Mouse (Mus musculus) small intestine, adult 2 months (tissue): Measurements from ENCODE around the gene Tsfm. TPM values are rescaled to one million over a fixed set of nuclear protein-coding genes. Genes with fewer than 3 reads are reported as not detected.
A peak's percentile ranks its signal among the peaks of the same experiment; 100 is the strongest.

ENCODE experiments used
- H3K27ac ChIP-seq: fragments of 200-500 bp; 2 replicates; pipeline ENCODE4 v1.5.1; 2012; ENCODE audit warnings: low read depth, low read length, control low read depth, inconsistent platforms; ENCODE audit not compliant: insufficient read depth
- H3K27me3 ChIP-seq: fragments of 200-500 bp; 2 replicates; pipeline ENCODE4 v1.6.1; 2012; ENCODE audit warnings: mild to moderate bottlenecking, moderate library complexity, low read length, inconsistent platforms; ENCODE audit not compliant: control insufficient read depth, insufficient read depth
- H3K36me3 ChIP-seq: fragments of 200-500 bp; 2 replicates; pipeline ENCODE4 v1.6.1; 2012; ENCODE audit warnings: mild to moderate bottlenecking, low read length, control low read depth, inconsistent platforms; ENCODE audit not compliant: control insufficient read depth, insufficient read depth
- H3K4me1 ChIP-seq: fragments of 200-500 bp; 2 replicates; pipeline ENCODE4 v1.6.1; 2012; ENCODE audit warnings: low read length, inconsistent platforms, mixed read lengths; ENCODE audit not compliant: control insufficient read depth, insufficient read depth, insufficient read length
- H3K4me3 ChIP-seq: fragments of 200-500 bp; 2 replicates; pipeline ENCODE4 v1.5.1; 2012; ENCODE audit warnings: low read depth, mild to moderate bottlenecking, control low read depth, inconsistent platforms, low read length, moderate library complexity
- CTCF ChIP-seq: fragments of 200-500 bp; IDR thresholded peaks from 2 replicates; pipeline ENCODE4 v1.5.1; 2012; ENCODE audit warnings: low read depth, mild to moderate bottlenecking, control low read depth, inconsistent platforms, low read length, moderate library complexity, mixed read lengths; ENCODE audit not compliant: insufficient replicate concordance, insufficient read length; ENCODE audit errors: extremely low read depth
- POLR2A ChIP-seq: fragments of 200-500 bp; IDR thresholded peaks from 2 replicates; pipeline ENCODE4 v1.6.1; 2012; ENCODE audit warnings: low read depth, mild to moderate bottlenecking, control low read depth, inconsistent platforms, low read length, moderate library complexity
- WGBS: fragments of 180-500 bp; shearing (Covaris S2); methylation state at CpG from one replicate; pipeline ENCODE4 v1.1.7; 2018; 5-methylcytosine and 5-hydroxymethylcytosine counted together
- polyA plus RNA-seq: library from polyadenylated mRNA; depleted of rRNA; stranded (reverse); fragments of >200 nt; gene quantifications from 2 replicates; pipeline ENCODE4 v1.2.3, GENCODE M21; 2012

Tsfm gene
- polyA plus RNA-seq, 1 experiment: 36.4 TPM

DNA sequence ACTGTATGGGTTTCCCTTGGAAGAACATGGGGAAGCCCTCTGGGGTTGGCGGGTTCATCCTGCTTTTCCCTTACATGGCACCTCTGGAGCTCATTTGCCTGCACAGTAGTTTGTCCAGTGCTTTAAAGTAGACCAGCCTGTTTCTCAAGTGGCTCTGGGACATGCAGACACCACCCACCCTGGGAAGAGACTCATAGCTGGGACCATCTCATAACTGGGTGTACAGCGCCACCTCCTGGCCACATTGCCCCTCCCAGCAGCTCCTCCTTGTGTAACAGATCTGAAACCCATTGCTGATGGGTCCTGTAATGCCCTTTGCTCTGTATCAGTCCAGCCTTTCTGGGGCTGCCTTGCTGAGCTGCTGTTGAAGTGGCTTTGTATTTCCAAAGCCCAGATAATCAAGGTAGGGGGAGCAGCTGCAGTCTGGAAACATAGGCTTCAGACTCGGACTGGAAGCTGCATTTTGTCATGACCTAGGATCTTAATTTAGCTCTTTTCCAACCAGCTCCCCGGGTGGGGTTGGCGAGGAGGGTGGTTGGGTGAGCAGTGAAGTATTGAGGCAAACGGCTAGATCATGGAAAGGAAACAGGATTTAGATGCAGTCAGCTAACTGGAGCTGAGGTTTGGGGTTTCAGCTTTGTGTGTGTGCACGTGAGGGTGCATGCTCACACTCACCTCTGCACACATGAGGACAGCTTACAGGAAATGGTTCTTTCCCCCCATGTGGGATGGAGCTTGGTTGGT, 40.2 kb downstream of the Tsfm start:
- peaks cover 21% of the 10 kb centered on the region for H3K4me1 ChIP-seq
- H3K27me3 ChIP-seq: no peaks in the 10 kb centered on the region
- H3K36me3 ChIP-seq: peaks cover 37% of the 10 kb centered on the region
- no peak overlapping the region for H3K27ac ChIP-seq
- 0 out of 2 replicates have a peak, but pooled peaks have one; percentile 17 for TF ChIP-seq POLR2A
- TF ChIP-seq CTCF: peak; percentile 98
- 47% methylated on average over 7 of the region's 7 CpGs for WGBS
- H3K4me3 ChIP-seq: no peak overlapping the region

DNA sequence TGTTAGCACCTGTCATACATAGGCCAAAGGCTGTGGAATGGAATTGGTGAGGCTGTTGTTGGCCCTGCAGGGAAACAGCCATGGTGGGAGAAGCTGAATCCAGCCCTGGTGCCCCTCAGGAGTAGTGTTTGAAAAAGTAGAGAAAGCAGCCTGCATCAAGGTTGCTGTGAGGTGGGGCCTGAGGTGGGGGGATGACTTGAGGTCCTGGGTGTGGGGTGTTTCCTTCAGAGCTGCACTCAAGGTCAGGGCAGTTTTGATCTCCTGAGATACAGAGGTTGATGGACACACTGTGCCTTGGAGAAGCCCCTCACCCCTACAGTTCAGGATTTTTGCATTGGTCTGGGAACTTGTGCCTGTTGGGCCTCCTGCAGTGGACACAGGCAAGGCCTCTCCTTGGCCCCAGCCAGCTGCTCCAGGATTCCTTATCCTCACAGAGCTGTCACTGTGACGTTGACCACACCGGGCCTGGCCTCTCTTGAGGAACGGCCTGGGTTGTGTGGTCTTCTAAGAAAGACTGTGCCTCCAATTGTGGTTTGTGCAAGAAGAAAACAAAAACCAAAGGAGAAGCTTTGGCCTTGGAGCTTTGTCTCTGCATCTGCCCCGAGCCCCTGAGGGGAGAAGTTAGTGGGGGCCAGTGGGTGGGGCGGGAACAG, 42.0 kb downstream of the Tsfm start:
- no peak for TF ChIP-seq POLR2A
- no peak for TF ChIP-seq CTCF
- 58% methylated on average over 5 of the region's 5 CpGs for WGBS
- Histone ChIP-seq H3K4me1 (peaks cover 35% of the 10 kb centered on the region), H3K36me3 (peaks cover 22% of the 10 kb centered on the region), H3K27me3 (no peaks in the 10 kb centered on the region), H3K27ac (no peak overlapping the region), H3K4me3 (no peak overlapping the region)

DNA sequence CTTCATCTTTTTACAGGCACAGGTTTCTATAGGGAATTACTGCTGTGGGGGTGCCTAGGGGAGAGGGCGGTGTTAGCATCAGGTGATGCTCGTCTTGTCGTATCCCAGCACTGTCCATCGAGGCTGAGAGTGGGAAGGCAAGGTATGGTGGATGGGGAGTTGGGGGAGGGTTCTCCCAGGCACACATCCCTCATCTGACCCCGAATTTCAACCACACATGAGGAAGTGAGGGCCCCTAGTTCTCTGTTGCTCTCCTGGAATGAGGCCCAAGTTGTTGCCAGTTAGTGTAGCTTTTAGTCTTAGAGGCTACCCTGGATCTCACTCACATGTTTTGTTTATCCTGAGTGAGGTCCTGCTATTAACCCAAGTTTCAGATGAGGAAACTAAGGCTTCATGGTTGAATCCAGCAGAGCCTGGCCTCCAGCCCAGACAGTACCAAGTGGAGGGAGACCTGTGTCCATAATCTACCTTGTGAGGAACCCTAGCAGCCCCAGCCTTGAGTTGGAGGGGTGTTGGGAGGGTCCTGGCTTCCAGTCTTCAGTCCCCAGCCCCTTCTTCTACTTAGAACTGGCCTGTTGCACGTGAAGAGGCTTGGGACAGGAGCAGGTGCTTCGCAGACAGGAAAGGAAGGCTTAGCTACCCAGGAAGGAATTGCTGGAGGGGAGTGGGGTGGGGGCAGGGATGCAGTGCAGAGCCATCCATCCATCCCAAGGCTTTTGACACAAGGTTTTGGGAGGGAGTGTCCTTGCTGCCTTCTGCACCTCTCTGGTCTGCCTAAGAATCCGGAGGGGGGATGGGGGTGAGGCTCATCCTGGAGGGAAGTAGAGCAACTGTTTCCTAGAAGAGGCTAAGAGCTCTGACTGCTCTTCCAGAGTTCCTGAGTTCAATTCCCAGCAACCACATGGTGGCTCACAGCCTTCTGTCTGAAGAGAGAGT, 43.2 kb downstream of the Tsfm start:
- Histone ChIP-seq H3K4me3 (no peak overlapping the region), H3K27me3 (no peaks in the 10 kb centered on the region), H3K36me3 (peaks cover 10% of the 10 kb centered on the region), H3K27ac (peak overlapping the region; percentile 52), H3K4me1 (peaks cover 44% of the 10 kb centered on the region)
- 47% methylated on average over 8 of the region's 8 CpGs for WGBS
- TF ChIP-seq POLR2A (no peak), CTCF (no peak)

DNA sequence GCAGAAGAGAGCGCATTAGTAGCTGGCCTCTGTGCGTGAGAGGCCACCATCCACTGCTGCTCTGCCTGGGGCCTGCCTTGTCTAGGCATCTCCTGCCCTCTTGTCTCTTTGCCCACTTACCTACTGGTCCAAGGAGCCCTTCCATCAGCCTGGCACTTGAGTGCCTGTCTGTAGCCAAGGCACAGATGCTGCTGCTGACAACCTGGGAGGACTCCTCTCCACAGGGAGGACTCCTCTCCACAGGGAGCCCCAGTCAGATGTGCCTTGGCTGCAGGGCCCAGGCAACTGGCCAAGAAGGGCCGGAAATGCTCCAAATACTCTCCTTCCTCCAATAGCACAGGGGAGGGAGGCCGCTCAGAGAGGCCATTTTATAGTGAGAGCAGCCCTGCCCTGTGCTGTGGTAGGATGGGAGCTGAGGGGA, 44.1 kb downstream of the Tsfm start:
- TF ChIP-seq POLR2A: no peak
- TF ChIP-seq CTCF: no peak
- Histone ChIP-seq H3K4me1 (peaks cover 49% of the 10 kb centered on the region), H3K27me3 (no peaks in the 10 kb centered on the region), H3K36me3 (peaks cover 3% of the 10 kb centered on the region), H3K27ac (peak overlapping the region; percentile 61), H3K4me3 (no peak overlapping the region)
- 40% methylated on average over 4 of the region's 4 CpGs for WGBS

DNA sequence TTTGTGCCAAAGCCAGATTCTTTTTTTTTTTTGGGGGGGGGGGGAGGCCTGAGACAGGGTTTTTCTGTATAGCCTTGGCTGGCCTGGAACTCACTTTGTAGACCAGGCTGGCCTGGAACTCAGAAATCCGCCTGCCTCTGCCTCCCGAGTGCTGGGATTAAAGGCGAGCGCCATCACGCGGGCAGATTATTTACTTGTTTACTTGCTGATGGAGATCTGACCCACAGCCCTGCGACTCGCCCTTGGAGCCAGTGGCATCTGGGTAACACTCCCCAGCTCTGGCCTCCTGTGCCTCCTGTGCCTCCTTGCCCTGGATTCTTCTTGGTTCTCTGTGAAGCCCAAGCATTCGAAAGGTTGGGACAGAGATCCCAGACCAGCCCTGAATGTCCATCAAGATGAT, 45.1 kb downstream of the Tsfm start:
- WGBS: 84% methylated on average over 9 of the region's 9 CpGs
- TF ChIP-seq CTCF (no peak), POLR2A (no peak)
- no peak overlapping the region for H3K27ac ChIP-seq
- H3K4me1 ChIP-seq: peaks cover 53% of the 10 kb centered on the region
- H3K36me3 ChIP-seq: peaks cover 2% of the 10 kb centered on the region; the same call in 1 of the 2 replicates
- H3K4me3 ChIP-seq: no peak overlapping the region
- H3K27me3 ChIP-seq: no peaks in the 10 kb centered on the region

DNA sequence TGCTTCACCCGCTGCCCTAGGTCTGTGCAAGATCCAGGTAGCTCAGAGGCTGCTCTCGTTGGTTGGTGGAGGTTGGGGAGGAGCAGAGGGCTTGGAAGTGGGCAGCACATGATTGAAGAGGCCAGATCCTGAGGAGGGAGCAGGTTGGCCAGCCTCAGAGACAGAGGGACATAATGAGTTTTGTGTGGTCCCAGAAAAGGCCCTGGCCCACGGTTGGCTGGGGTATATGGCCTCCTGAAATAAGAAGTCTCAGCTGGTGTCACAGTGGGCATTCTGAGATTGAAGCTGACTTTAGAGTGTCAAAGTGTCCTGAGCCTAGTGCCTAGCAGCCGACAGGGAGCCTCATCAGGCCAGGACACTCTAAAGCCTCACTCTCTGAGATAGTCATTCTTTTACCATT, 45.5 kb downstream of the Tsfm start:
- H3K27me3 ChIP-seq: no peaks in the 10 kb centered on the region
- no peak; the same call in 1 of the 2 replicates for TF ChIP-seq POLR2A
- no peak overlapping the region for H3K27ac ChIP-seq
- peaks cover 2% of the 10 kb centered on the region; the same call in 1 of the 2 replicates for H3K36me3 ChIP-seq
- peaks cover 52% of the 10 kb centered on the region for H3K4me1 ChIP-seq
- WGBS: 60% methylated on average over 4 of the region's 4 CpGs
- H3K4me3 ChIP-seq: no peak overlapping the region
